Mouse (Mus musculus): ENCODE results near the gene Lin28a.

DNA sequence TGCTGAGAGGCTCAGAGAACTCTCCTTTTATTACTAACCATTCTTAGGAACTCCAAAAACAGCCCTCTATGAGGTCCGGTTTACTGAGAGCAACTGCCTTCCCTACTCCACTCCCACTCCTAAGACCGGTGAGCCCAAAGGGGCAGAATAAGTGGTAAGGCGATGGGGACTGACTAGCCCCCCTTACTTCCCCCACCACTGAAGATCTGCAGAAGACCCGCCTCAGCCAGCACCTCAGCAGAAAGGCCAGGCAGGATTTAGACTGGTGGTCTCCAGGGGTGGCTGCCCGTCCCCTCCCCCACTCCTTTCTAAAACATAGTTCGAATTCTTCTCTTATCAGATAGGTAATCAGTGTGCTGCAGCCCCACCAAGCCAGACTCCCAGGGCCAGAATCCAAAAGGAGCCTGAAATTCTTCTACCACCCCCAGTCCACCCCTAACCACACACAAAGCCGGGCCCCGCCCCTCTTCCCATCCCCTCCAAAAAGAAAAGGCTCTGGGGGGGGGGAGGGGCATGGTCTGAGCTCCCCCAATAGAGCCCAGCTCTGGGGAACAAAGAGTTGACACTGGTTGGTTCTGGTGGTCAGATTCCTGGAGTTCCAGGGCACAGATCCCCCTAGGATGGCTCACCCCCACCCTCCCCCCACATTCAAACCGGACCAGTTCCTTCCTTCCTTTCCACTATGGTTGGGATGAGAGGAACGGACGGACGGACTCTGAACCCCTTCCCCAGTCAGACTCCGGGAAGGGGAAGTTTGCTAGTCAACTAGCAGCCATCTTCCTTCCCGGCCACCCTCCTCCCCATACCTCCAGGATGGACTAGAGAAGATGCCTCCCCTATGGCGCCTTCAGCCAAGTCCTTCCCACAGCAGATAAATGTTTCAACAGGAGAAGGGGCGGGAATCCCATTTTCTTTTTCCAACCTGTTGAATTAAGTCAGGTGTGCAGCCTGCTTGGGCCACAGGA, 6.9 kb downstream of the Lin28a start:
- no peak for TF ChIP-seq E2F4 (IDR thresholded peaks at IDR 0.05; ENCODE audit: borderline replicate concordance, low read depth, low read length)
- TF ChIP-seq ZC3H11A (IDR thresholded peaks at IDR 0.05; ENCODE audit: low read depth, low read length): no peak
- no peak for TF ChIP-seq GATA1 (IDR thresholded peaks at IDR 0.05; ENCODE audit: low read depth, low read length)
- no peak for TF ChIP-seq CTCF (IDR thresholded peaks at IDR 0.05 in 2 of 3, conservative IDR thresholded peaks at IDR 0.05 in 1 of 3; ENCODE audit: control insufficient read depth in 1 of 3, insufficient read depth in 1 of 3, low read depth in 2 of 3, low read length in 3 of 3, poor library complexity in 1 of 3, severe bottlenecking in 1 of 3)

Measured in MEL (cell line).